Mouse (Mus musculus) hindlimb bud, embryonic 11.5 days (tissue): Measurements from ENCODE around the gene Cep152.

Source experiments
- DNase-seq: peaks from one replicate; pipeline ENCODE4 v3.0.0-alpha.2; 2012; ENCODE audit warnings: low read depth, low spot score; ENCODE audit errors: extremely low spot score

Gene Cep152

GRCm38 (mm10) chr2:125626536-125626935 lies 1.6 kb upstream of the Cep152 start:
- no peak for DNase-seq

GRCm38 (mm10) chr2:125624127-125624685 lies 707 bp downstream of the Cep152 start:
- DNase-seq = no peak

- no peak for DNase-seq
Observed at GRCm38 (mm10) chr2:125623211-125623610, 1.7 kb downstream of the Cep152 start.

GRCm38 (mm10) chr2:125620213-125620907 lies 4.6 kb downstream of the Cep152 start:
- DNase-seq = no peak

- no peak for DNase-seq
Observed at GRCm38 (mm10) chr2:125615858-125616424, 9.0 kb downstream of the Cep152 start.

GRCm38 (mm10) chr2:125615440-125615839 lies 9.5 kb downstream of the Cep152 start:
- DNase-seq = no peak

GRCm38 (mm10) chr2:125606220-125606845 lies 18.6 kb downstream of the Cep152 start:
- no peak for DNase-seq

- no peak for DNase-seq
Observed at GRCm38 (mm10) chr2:125604646-125605045, 20.3 kb downstream of the Cep152 start.

- DNase-seq = no peak
Observed at GRCm38 (mm10) chr2:125602970-125603369, 21.9 kb downstream of the Cep152 start.

GRCm38 (mm10) chr2:125598958-125599357 lies 26.0 kb downstream of the Cep152 start:
- no peak for DNase-seq

- DNase-seq = no peak
Observed at GRCm38 (mm10) chr2:125598251-125598650, 26.7 kb downstream of the Cep152 start.

- no peak for DNase-seq
Observed at GRCm38 (mm10) chr2:125594786-125595185, 30.1 kb downstream of the Cep152 start.

- no peak for DNase-seq
Observed at GRCm38 (mm10) chr2:125594072-125594471, 30.8 kb downstream of the Cep152 start.

- no peak for DNase-seq
Observed at GRCm38 (mm10) chr2:125591895-125592294, 33.0 kb downstream of the Cep152 start.

GRCm38 (mm10) chr2:125589287-125589686 lies 35.6 kb downstream of the Cep152 start:
- no peak for DNase-seq

- no peak for DNase-seq
Observed at GRCm38 (mm10) chr2:125581081-125581480, 43.8 kb downstream of the Cep152 start.

- DNase-seq = no peak
Observed at GRCm38 (mm10) chr2:125577670-125578069, 47.2 kb downstream of the Cep152 start.

- no peak for DNase-seq
Observed at GRCm38 (mm10) chr2:125576498-125576897, 48.4 kb downstream of the Cep152 start.

GRCm38 (mm10) chr2:125575766-125576165 lies 49.1 kb downstream of the Cep152 start:
- DNase-seq = no peak

- no peak for DNase-seq
Observed at GRCm38 (mm10) chr2:125563884-125564283, 61.0 kb downstream of the Cep152 start.

GRCm38 (mm10) chr2:125562407-125562806 lies 62.5 kb downstream of the Cep152 start:
- no peak for DNase-seq

- DNase-seq = no peak
Observed at GRCm38 (mm10) chr2:125560037-125560436, 64.9 kb downstream of the Cep152 start.
